Mouse (Mus musculus) erythroblast, embryonic 14.5 days (primary cell): ENCODE measurements around the gene Gm7861. TPM values are rescaled to one million over a fixed set of nuclear protein-coding genes. Genes with fewer than 3 reads are reported as not detected.
"Not testable (repeated sequence)": the region's sequence is repeated elsewhere in the genome, so short reads cannot be mapped to it uniquely, and the experiment has no call there.

ENCODE experiments used
- H3K27me3 ChIP-seq: 2 replicates; pipeline ENCODE4 v1.6.1; 2012; ENCODE audit warnings: inconsistent platforms; ENCODE audit not compliant: control insufficient read depth
- H3K36me3 ChIP-seq: 2 replicates; pipeline ENCODE4 v1.6.1; 2012; ENCODE audit warnings: mild to moderate bottlenecking, inconsistent platforms; ENCODE audit not compliant: control insufficient read depth
- H3K4me1 ChIP-seq: 2 replicates; pipeline ENCODE4 v1.6.1; 2012; ENCODE audit warnings: inconsistent platforms; ENCODE audit not compliant: control insufficient read depth
- H3K4me3 ChIP-seq: replicated peaks from 2 replicates; pipeline ENCODE3; 2012; ENCODE audit warnings: moderate library complexity, mild to moderate bottlenecking, inconsistent platforms
- H3K9me3 ChIP-seq: 2 replicates; pipeline ENCODE4 v1.6.1; 2012; ENCODE audit warnings: low read length, inconsistent platforms, mixed read lengths; ENCODE audit not compliant: control insufficient read depth
- polyA plus RNA-seq: library from polyadenylated mRNA; stranded (reverse); fragments of >175 nt; gene quantifications from 2 replicates; pipeline ENCODE4 v1.2.3, GENCODE M21; 2012

Gm7861 gene
- polyA plus RNA-seq: not detected in 2 replicates

DNA sequence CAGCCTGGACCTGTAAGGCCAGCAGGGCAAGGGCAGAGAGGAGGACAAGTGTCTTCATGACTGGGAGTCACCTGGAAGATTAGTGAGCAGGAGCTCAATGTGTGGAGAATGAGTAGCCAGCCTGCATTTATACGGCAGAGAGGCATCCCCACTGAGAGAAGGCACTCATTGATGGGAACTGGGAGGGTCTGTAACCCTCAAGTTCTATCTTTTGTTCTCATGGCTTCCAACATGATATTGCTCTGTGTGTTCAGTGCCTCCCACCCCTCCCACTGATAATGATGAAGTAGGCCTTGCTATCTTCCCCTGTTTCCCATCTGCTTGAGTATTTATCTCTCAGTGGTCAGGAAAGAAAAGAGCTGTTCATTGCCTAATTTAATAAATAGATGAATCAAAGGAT lies at the start of gene Gm7861:
Gm7861 (minus strand) TSS at position 101 of the 400 bp plus-strand sequence.
- H3K4me1 ChIP-seq, H3K27me3 ChIP-seq, H3K36me3 ChIP-seq, H3K9me3 ChIP-seq, H3K4me3 ChIP-seq: not testable (repeated sequence)

GRCm38 (mm10) chr8:21617883-21618282 lies 23.6 kb upstream of the Gm7861 start, which contains the start of gene Defa26:
TSS of gene Defa26 (plus strand) at chr8:21618183.
- H3K9me3 ChIP-seq, H3K27me3 ChIP-seq, H3K36me3 ChIP-seq, H3K4me1 ChIP-seq, H3K4me3 ChIP-seq: not testable (repeated sequence)

DNA sequence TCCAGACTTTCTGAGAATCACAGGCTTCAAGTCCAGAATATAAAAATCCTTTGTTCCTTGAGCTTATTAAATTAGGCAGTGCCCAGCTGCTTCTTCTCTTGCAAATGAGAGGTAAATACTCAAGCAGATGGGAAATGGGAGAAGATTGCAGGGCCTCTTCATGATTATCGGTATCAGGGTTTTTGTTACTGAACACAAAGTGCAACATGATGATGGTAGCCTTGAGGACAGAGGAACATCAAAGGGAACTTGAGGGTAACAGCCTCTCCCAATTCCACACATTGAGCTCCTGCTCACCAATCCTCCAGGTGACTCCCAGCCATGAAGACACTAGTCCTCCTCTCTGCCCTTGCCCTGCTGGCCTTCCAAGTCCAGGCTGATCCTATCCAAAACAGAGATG lies 11.6 kb downstream of the Gm7861 start, which contains the start of gene Defa28:
Defa28 (plus strand) TSS at position 301 of the 400 bp plus-strand sequence.
- not testable (repeated sequence) for H3K27me3 ChIP-seq, H3K36me3 ChIP-seq, H3K4me1 ChIP-seq, H3K4me3 ChIP-seq, H3K9me3 ChIP-seq

GRCm38 (mm10) chr8:21565086-21565485 lies 29.2 kb downstream of the Gm7861 start, which contains the start of gene Defa37:
TSS of gene Defa37 (plus strand) at chr8:21565386.
- H3K4me3 ChIP-seq, H3K36me3 ChIP-seq, H3K27me3 ChIP-seq, H3K9me3 ChIP-seq, H3K4me1 ChIP-seq: not testable (repeated sequence)

Other genes with a start within 250 kb of the Gm7861 start
- gene Defa2, start 216.0 kb downstream of the Gm7861 start, polyA plus RNA-seq: not detected in 2 replicates
- gene Defa33, start 202.7 kb downstream of the Gm7861 start, polyA plus RNA-seq: not detected in 2 replicates
- not detected in 2 replicates for gene Defa36, start 167.1 kb downstream of the Gm7861 start, polyA plus RNA-seq
- not detected in 2 replicates for gene Gm7849, start 137.9 kb downstream of the Gm7861 start, polyA plus RNA-seq
- gene Defa20, start 85.2 kb downstream of the Gm7861 start, polyA plus RNA-seq: not detected in 2 replicates
- gene Defa32, start 65.5 kb downstream of the Gm7861 start, polyA plus RNA-seq: not detected in 2 replicates
- gene Defa37, start 29.1 kb downstream of the Gm7861 start, polyA plus RNA-seq: not detected in 2 replicates
- not detected in 2 replicates for gene Defa28, start 11.5 kb downstream of the Gm7861 start, polyA plus RNA-seq
- not detected in 2 replicates for gene Defa26, start 23.7 kb upstream of the Gm7861 start, polyA plus RNA-seq
- gene Defa17, start 61.3 kb upstream of the Gm7861 start, polyA plus RNA-seq: not detected in 2 replicates
- not detected in 2 replicates for gene Defa34, start 71.3 kb upstream of the Gm7861 start, polyA plus RNA-seq
- gene AY761184, start 109.1 kb upstream of the Gm7861 start, polyA plus RNA-seq: not detected in 2 replicates
- not detected in 2 replicates for gene Defa24, start 140.0 kb upstream of the Gm7861 start, polyA plus RNA-seq
- gene Defb50, start 229.0 kb upstream of the Gm7861 start, polyA plus RNA-seq: not detected in 2 replicates
- gene Defb2, start 245.4 kb upstream of the Gm7861 start, polyA plus RNA-seq: not detected in 2 replicates